Mouse (Mus musculus) embryonic facial prominence, embryonic 10.5 days (tissue): ENCODE data around the gene Olfr1417. TPM values are rescaled to one million over a fixed set of nuclear protein-coding genes. Genes with fewer than 3 reads are reported as not detected.

Source experiments
- polyA plus RNA-seq: library from polyadenylated mRNA; unstranded; fragments of >200 nt; fragmentation: Nextera tagmentation; extraction: Ambion mirVana; gene quantifications from 2 replicates; pipeline ENCODE4 v1.2.1, GENCODE M21; 2016

Olfr1417 gene
- polyA plus RNA-seq, 1 experiment from 2014 or later = not detected

Other genes starting within 250 kb of the Olfr1417 start
- gene Ms4a6d, start 234.4 kb downstream of the Olfr1417 start, polyA plus RNA-seq = 0.89 and 1.7 TPM in 2 replicates
- gene Ms4a2, start 215.5 kb downstream of the Olfr1417 start, polyA plus RNA-seq = not detected in 2 replicates
- gene Ms4a3, start 198.4 kb downstream of the Olfr1417 start, polyA plus RNA-seq = 0.21 and 0.31 TPM in 2 replicates
- not detected in 2 replicates for gene Oosp2, start 178.7 kb downstream of the Olfr1417 start, polyA plus RNA-seq
- not detected in 2 replicates for gene Oosp1, start 148.1 kb downstream of the Olfr1417 start, polyA plus RNA-seq
- not detected in 2 replicates for gene Oosp3, start 142.2 kb downstream of the Olfr1417 start, polyA plus RNA-seq
- not detected in 2 replicates for gene Gif, start 91.7 kb downstream of the Olfr1417 start, polyA plus RNA-seq
- gene Mrpl16, start 68.8 kb downstream of the Olfr1417 start, polyA plus RNA-seq = 58.5 and 59.5 TPM in 2 replicates
- 9.8 and 10.7 TPM in 2 replicates for gene Stx3, start 19.8 kb downstream of the Olfr1417 start, polyA plus RNA-seq
- not detected in 2 replicates for gene Olfr1418, start 21.8 kb upstream of the Olfr1417 start, polyA plus RNA-seq
- gene Olfr1419, start 35.9 kb upstream of the Olfr1417 start, polyA plus RNA-seq = not detected in 2 replicates
- gene Olfr1420, start 47.3 kb upstream of the Olfr1417 start, polyA plus RNA-seq = not detected in 2 replicates
- gene Patl1, start 73.2 kb upstream of the Olfr1417 start, polyA plus RNA-seq = 23.4 and 23.6 TPM in 2 replicates
- gene Osbp, start 126.7 kb upstream of the Olfr1417 start, polyA plus RNA-seq = 2.8 and 3.5 TPM in 2 replicates
- gene Olfr1423, start 202.1 kb upstream of the Olfr1417 start, polyA plus RNA-seq = 0.04 and 0.09 TPM in 2 replicates
- gene Olfr1424, start 223.5 kb upstream of the Olfr1417 start, polyA plus RNA-seq = not detected in 2 replicates
- not detected in 2 replicates for gene Olfr1425, start 238.5 kb upstream of the Olfr1417 start, polyA plus RNA-seq